Mouse (Mus musculus): ENCODE results near the gene Tmem119.

DNA sequence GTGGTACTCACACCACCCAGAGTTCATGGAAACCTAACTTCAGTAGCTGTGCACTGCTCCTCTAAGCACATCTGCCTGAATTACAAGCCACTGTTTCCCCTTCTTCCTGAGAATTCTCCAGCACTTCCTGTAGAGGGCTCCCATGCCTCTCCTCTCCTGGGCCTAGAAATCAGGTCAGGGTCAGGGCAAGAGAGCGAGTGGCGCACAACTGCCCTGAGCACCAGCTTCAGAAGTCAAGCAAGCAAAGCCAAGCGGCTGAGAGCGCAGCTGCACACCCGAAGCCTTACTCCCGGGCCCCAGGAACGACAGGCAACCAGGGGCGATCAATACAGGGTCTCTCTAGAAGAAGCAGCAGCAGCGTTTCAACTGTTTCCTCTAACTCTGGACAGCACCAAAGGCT lies 47.3 kb upstream of the Tmem119 start:
- no peak for TF ChIP-seq GATA1 (IDR thresholded peaks at IDR 0.05; ENCODE audit: low read length)
- no peak for TF ChIP-seq TAL1 (IDR thresholded peaks at IDR 0.05; ENCODE audit: low read length)
